Mouse (Mus musculus): Measurements from ENCODE around the gene Dus3l. TPM values are rescaled to one million over a fixed set of nuclear protein-coding genes. Genes with fewer than 3 reads are reported as not detected.

Gene Dus3l
- polyA plus RNA-seq, 1 experiment from 2014 or later = 72.1 TPM

- ATAC-seq (replicated peaks) = no peak
- Histone ChIP-seq H3K4me1 (peaks cover 7% of the 10 kb centered on the region), H3K4me3 (no peak within 1 kb of the TSS), H3K4me2 (replicated peaks) (no peak within 1 kb of the TSS), H3K36me3 (peaks cover 39% of the 10 kb centered on the region), H3K9ac (replicated peaks) (no peak within 1 kb of the TSS), H3K27ac (replicated peaks) (no peak within 1 kb of the TSS), H3K27me3 (no peaks in the 10 kb centered on the region), H3K9me3 (no peaks in the 10 kb centered on the region)
- 92% methylated on average over 5 of the region's 5 CpGs for WGBS
Measured at GRCm38 (mm10) chr17:56769950-56770349, 5.4 kb downstream of the Dus3l start, which contains the start of gene Prr22. Gene Prr22 (plus strand): TSS chr17:56770250.

GRCm38 (mm10) chr17:56777568-56777967, 13.0 kb downstream of the Dus3l start:
- WGBS = 93% methylated on average over 11 of the region's 11 CpGs
- Histone ChIP-seq H3K4me3 (no peak overlapping the region), H3K9me3 (no peaks in the 10 kb centered on the region), H3K27me3 (no peaks in the 10 kb centered on the region), H3K9ac (replicated peaks) (no peak overlapping the region), H3K4me1 (no peaks in the 10 kb centered on the region), H3K36me3 (0 out of 2 replicates have a peak, but pooled peaks cover 8% of the 10 kb centered on the region), H3K27ac (replicated peaks) (no peak overlapping the region), H3K4me2 (replicated peaks) (no peak overlapping the region)
- no peak for ATAC-seq (replicated peaks)

- no peaks in the 10 kb centered on the region for H3K27me3 ChIP-seq
- no peak overlapping the region for H3K4me3 ChIP-seq
- 47% methylated on average over 3 of the region's 3 CpGs for WGBS
- 0 out of 2 replicates have a peak, but pooled peaks cover 8% of the 10 kb centered on the region for H3K36me3 ChIP-seq
- H3K4me1 ChIP-seq = no peaks in the 10 kb centered on the region
- no peak overlapping the region for H3K27ac ChIP-seq (replicated peaks)
- H3K9ac ChIP-seq (replicated peaks) = no peak overlapping the region
- no peak overlapping the region for H3K4me2 ChIP-seq (replicated peaks)
- no peaks in the 10 kb centered on the region for H3K9me3 ChIP-seq
- ATAC-seq (replicated peaks) = no peak
Measured at GRCm38 (mm10) chr17:56778779-56779362, 14.3 kb downstream of the Dus3l start.

GRCm38 (mm10) chr17:56780291-56780978, 15.9 kb downstream of the Dus3l start:
- no peaks in the 10 kb centered on the region for H3K27me3 ChIP-seq
- WGBS = 88% methylated on average over 13 of the region's 13 CpGs
- no peak overlapping the region for H3K4me3 ChIP-seq
- no peaks in the 10 kb centered on the region for H3K4me1 ChIP-seq
- H3K27ac ChIP-seq (replicated peaks) = no peak overlapping the region
- no peaks in the 10 kb centered on the region for H3K9me3 ChIP-seq
- ATAC-seq (replicated peaks) = no peak
- H3K36me3 ChIP-seq = 0 out of 2 replicates have a peak, but pooled peaks cover 8% of the 10 kb centered on the region
- H3K4me2 ChIP-seq (replicated peaks) = no peak overlapping the region
- no peak overlapping the region for H3K9ac ChIP-seq (replicated peaks)

- Histone ChIP-seq H3K27ac (replicated peaks) (no peak overlapping the region), H3K27me3 (no peaks in the 10 kb centered on the region), H3K36me3 (no peaks in the 10 kb centered on the region), H3K4me3 (no peak overlapping the region), H3K9me3 (no peaks in the 10 kb centered on the region), H3K9ac (replicated peaks) (no peak overlapping the region), H3K4me2 (replicated peaks) (no peak overlapping the region), H3K4me1 (no peaks in the 10 kb centered on the region)
- ATAC-seq (replicated peaks) = no peak
- 78% methylated on average over 3 of the region's 3 CpGs for WGBS
Measured at GRCm38 (mm10) chr17:56788886-56789285, 24.3 kb downstream of the Dus3l start.

- H3K27ac ChIP-seq (replicated peaks) = no peak overlapping the region
Measured at GRCm38 (mm10) chr17:56789286-56789685, 24.7 kb downstream of the Dus3l start.

GRCm38 (mm10) chr17:56792588-56792987, 28.0 kb downstream of the Dus3l start:
- Histone ChIP-seq H3K27ac (replicated peaks) (no peak overlapping the region), H3K9me3 (no peaks in the 10 kb centered on the region), H3K27me3 (no peaks in the 10 kb centered on the region), H3K9ac (replicated peaks) (no peak overlapping the region), H3K4me2 (replicated peaks) (no peak overlapping the region), H3K36me3 (no peaks in the 10 kb centered on the region), H3K4me1 (no peaks in the 10 kb centered on the region), H3K4me3 (no peak overlapping the region)
- WGBS = 85% methylated on average over 3 of the region's 3 CpGs
- ATAC-seq (replicated peaks) = no peak

More at GRCm38 (mm10) chr17:56789286-56789685, 24.7 kb downstream of the Dus3l start:
- Histone ChIP-seq H3K4me2 (replicated peaks) (no peak overlapping the region), H3K9ac (replicated peaks) (no peak overlapping the region), H3K36me3 (no peaks in the 10 kb centered on the region), H3K27me3 (no peaks in the 10 kb centered on the region), H3K9me3 (no peaks in the 10 kb centered on the region), H3K4me3 (no peak overlapping the region), H3K4me1 (no peaks in the 10 kb centered on the region)
- WGBS = 88% methylated on average over 6 of the region's 6 CpGs
- no peak for ATAC-seq (replicated peaks)

- no peaks in the 10 kb centered on the region for H3K36me3 ChIP-seq
- no peaks in the 10 kb centered on the region for H3K9me3 ChIP-seq
- no peak overlapping the region for H3K4me3 ChIP-seq
- H3K27me3 ChIP-seq = no peaks in the 10 kb centered on the region
- H3K27ac ChIP-seq (replicated peaks) = no peak overlapping the region
- H3K4me1 ChIP-seq = no peaks in the 10 kb centered on the region
- H3K4me2 ChIP-seq (replicated peaks) = no peak overlapping the region
- H3K9ac ChIP-seq (replicated peaks) = no peak overlapping the region
- 68% methylated on average over 6 of the region's 6 CpGs for WGBS
- ATAC-seq (replicated peaks) = no peak
Measured at GRCm38 (mm10) chr17:56793614-56794319, 29.2 kb downstream of the Dus3l start.

GRCm38 (mm10) chr17:56799276-56799675, 34.7 kb downstream of the Dus3l start:
- H3K27me3 ChIP-seq = no peaks in the 10 kb centered on the region
- H3K27ac ChIP-seq (replicated peaks) = no peak overlapping the region
- no peak overlapping the region for H3K9ac ChIP-seq (replicated peaks)
- no peaks in the 10 kb centered on the region for H3K36me3 ChIP-seq
- WGBS = 61% methylated on average over 3 of the region's 3 CpGs
- peaks cover 3% of the 10 kb centered on the region; the same call in 1 of the 2 replicates for H3K4me1 ChIP-seq
- no peak overlapping the region for H3K4me2 ChIP-seq (replicated peaks)
- no peak overlapping the region for H3K4me3 ChIP-seq
- H3K9me3 ChIP-seq = no peaks in the 10 kb centered on the region
- ATAC-seq (replicated peaks) = no peak

GRCm38 (mm10) chr17:56802065-56802464, 37.5 kb downstream of the Dus3l start:
- Histone ChIP-seq H3K4me3 (no peak overlapping the region), H3K4me2 (replicated peaks) (no peak overlapping the region), H3K9ac (replicated peaks) (no peak overlapping the region), H3K36me3 (no peaks in the 10 kb centered on the region), H3K9me3 (no peaks in the 10 kb centered on the region), H3K27ac (replicated peaks) (peak overlapping the region; percentile 28; the same call in 1 of the 2 replicates), H3K27me3 (no peaks in the 10 kb centered on the region), H3K4me1 (peaks cover 3% of the 10 kb centered on the region; the same call in 1 of the 2 replicates)
- ATAC-seq (replicated peaks) = peak; percentile 24; the same call in 1 of the 2 replicates
- 66% methylated on average over 8 of the region's 8 CpGs for WGBS

GRCm38 (mm10) chr17:56804952-56805351, 40.4 kb downstream of the Dus3l start:
- peaks cover 8% of the 10 kb centered on the region for H3K4me1 ChIP-seq
- H3K36me3 ChIP-seq = no peaks in the 10 kb centered on the region
- H3K9me3 ChIP-seq = no peaks in the 10 kb centered on the region
- ATAC-seq (replicated peaks) = no peak
- no peak overlapping the region for H3K27ac ChIP-seq (replicated peaks)
- H3K4me3 ChIP-seq = no peak overlapping the region
- WGBS = 61% methylated on average over 5 of the region's 5 CpGs
- no peak overlapping the region for H3K4me2 ChIP-seq (replicated peaks)
- H3K9ac ChIP-seq (replicated peaks) = no peak overlapping the region
- H3K27me3 ChIP-seq = no peaks in the 10 kb centered on the region

- Histone ChIP-seq H3K27ac (replicated peaks) (no peak overlapping the region), H3K4me1 (peaks cover 17% of the 10 kb centered on the region), H3K36me3 (no peaks in the 10 kb centered on the region), H3K4me2 (replicated peaks) (no peak overlapping the region), H3K9me3 (no peaks in the 10 kb centered on the region), H3K4me3 (no peak overlapping the region), H3K27me3 (no peaks in the 10 kb centered on the region), H3K9ac (replicated peaks) (no peak overlapping the region)
- 82% methylated on average over 1 of the region's 1 CpGs for WGBS
- ATAC-seq (replicated peaks) = no peak
Measured at GRCm38 (mm10) chr17:56805784-56806183, 41.2 kb downstream of the Dus3l start.
